Mouse (Mus musculus): Measurements from ENCODE around the gene Rnf216. TPM values are rescaled to one million over a fixed set of nuclear protein-coding genes. Genes with fewer than 3 reads are reported as not detected.

The Rnf216 gene
- polyA plus RNA-seq, 1 experiment from 2014 or later: 39.8 TPM

Small RNA genes lying within 50 kb of the gene (microRNA-seq; reads per million reads assigned to microRNA genes)
- not detected for gene Gm44405

Other genes starting within 250 kb of the Rnf216 start
- 23.4 and 24.6 TPM in 2 replicates for gene Fbxl18, start 217.6 kb downstream of the Rnf216 start, polyA plus RNA-seq (2016; fragmentation: Nextera tagmentation; extraction: Ambion mirVana)
- gene Actb, start 206.2 kb downstream of the Rnf216 start, polyA plus RNA-seq (2016; fragmentation: Nextera tagmentation; extraction: Ambion mirVana): 12,690 and 13,877 TPM in 2 replicates
- 675 and 709 TPM in 2 replicates for gene Fscn1, start 152.7 kb downstream of the Rnf216 start, polyA plus RNA-seq (2016; fragmentation: Nextera tagmentation; extraction: Ambion mirVana)
- 0.04 TPM in 1 of 2 replicates, not detected in the other for gene Olfr718-ps1, start 34.6 kb upstream of the Rnf216 start, polyA plus RNA-seq (2016; fragmentation: Nextera tagmentation; extraction: Ambion mirVana)
- 13.4 and 15.6 TPM in 2 replicates for gene Rbak, start 67.8 kb upstream of the Rnf216 start, polyA plus RNA-seq (2016; fragmentation: Nextera tagmentation; extraction: Ambion mirVana)
- gene Spdye4b, start 68.0 kb upstream of the Rnf216 start, polyA plus RNA-seq (2016; fragmentation: Nextera tagmentation; extraction: Ambion mirVana): not detected in 2 replicates
- gene Spdye4a, start 113.9 kb upstream of the Rnf216 start, polyA plus RNA-seq (2016; fragmentation: Nextera tagmentation; extraction: Ambion mirVana): not detected in 2 replicates
- 20.8 and 21.3 TPM in 2 replicates for gene Zfp12, start 122.2 kb upstream of the Rnf216 start, polyA plus RNA-seq (2016; fragmentation: Nextera tagmentation; extraction: Ambion mirVana)
- 4.2 and 5.2 TPM in 2 replicates for gene Zfp316, start 157.0 kb upstream of the Rnf216 start, polyA plus RNA-seq (2016; fragmentation: Nextera tagmentation; extraction: Ambion mirVana)
- not detected in 2 replicates for gene Zfp853, start 180.6 kb upstream of the Rnf216 start, polyA plus RNA-seq (2016; fragmentation: Nextera tagmentation; extraction: Ambion mirVana)
- gene E130309D02Rik, start 202.4 kb upstream of the Rnf216 start, polyA plus RNA-seq (2016; fragmentation: Nextera tagmentation; extraction: Ambion mirVana): 59.2 and 61.7 TPM in 2 replicates
- gene Zdhhc4, start 216.3 kb upstream of the Rnf216 start, polyA plus RNA-seq (2016; fragmentation: Nextera tagmentation; extraction: Ambion mirVana): 64.8 and 72.9 TPM in 2 replicates
- gene Grid2ip, start 244.3 kb upstream of the Rnf216 start, polyA plus RNA-seq (2016; fragmentation: Nextera tagmentation; extraction: Ambion mirVana): 0.05 and 0.14 TPM in 2 replicates